In the genomic region with DNA sequence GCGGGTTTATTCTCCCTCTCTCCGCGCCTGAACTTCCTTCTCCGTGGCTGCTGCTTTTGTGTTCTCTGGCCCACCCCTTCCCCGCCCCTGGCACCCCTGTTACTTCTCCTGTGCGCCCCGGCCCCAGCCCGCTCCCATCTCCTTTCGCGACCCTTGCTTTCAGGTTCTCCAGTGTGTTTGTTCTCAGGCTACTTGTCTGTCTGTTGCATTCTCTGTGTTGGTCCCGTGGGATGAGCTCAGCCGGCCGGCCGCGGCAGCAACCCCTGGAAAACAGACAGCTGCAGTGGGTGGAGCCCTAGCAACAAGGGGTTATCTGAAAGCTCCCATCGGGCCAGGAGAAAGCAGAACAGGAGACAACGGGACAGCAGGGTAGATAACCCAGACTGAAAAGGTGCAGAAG, we compare ENCODE assay signal across 8 mouse cellular contexts. TPM values are rescaled to one million over a fixed set of nuclear protein-coding genes. Genes with fewer than 3 reads are reported as not detected.
DNase-seq lines count a peak whose midpoint lies in the region; ATAC-seq and TF ChIP-seq lines count a peak whose summit lies in the region.

No protein-coding gene starts in this region.

- no peak for DNase-seq in lung, adult 18-20 months
- no peak for DNase-seq in limb, embryonic 14.5 days (ENCODE audit: low spot score)
- DNase-seq in frontal cortex, postnatal 25 days (ENCODE audit: low spot score in 2 of 2): no peak
- no peak for DNase-seq in right cerebral cortex, postnatal 36 days (ENCODE audit: low spot score in 2 of 2)
- no peak for DNase-seq in spleen, postnatal 14 days (ENCODE audit: low spot score in 2 of 2)

- ATAC-seq in lung, embryonic 16.5 days (ENCODE audit: low read depth): no peak
- ATAC-seq in heart, embryonic 13.5 days (ENCODE audit: extremely low read depth, insufficient number of reproducible peaks, low FRiP score, low TSS enrichment): no peak
- no peak for ATAC-seq in limb, embryonic 14.5 days (ENCODE audit: low FRiP score, low read depth)
- ATAC-seq in frontal cortex, adult (ENCODE audit: low TSS enrichment): no peak

- peaks cover 47% of the 10 kb centered on the region for H3K27me3 ChIP-seq in lung, embryonic 16.5 days (ENCODE audit: control insufficient read depth, insufficient read depth, low read depth, low read length)
- peaks cover 91% of the 10 kb centered on the region for H3K27me3 ChIP-seq in heart, embryonic 13.5 days (replicated peaks)
- H3K27me3 ChIP-seq in limb, embryonic 14.5 days (ENCODE audit: control insufficient read depth, insufficient read depth, low read length): peaks cover 61% of the 10 kb centered on the region

- no peak overlapping the region for H3K9ac ChIP-seq in lung, embryonic 16.5 days (ENCODE audit: low read length)
- 0 out of 2 replicates have a peak overlapping the region, but pooled peaks have one; percentile 52 for H3K9ac ChIP-seq in heart, embryonic 13.5 days
- no peak overlapping the region for H3K9ac ChIP-seq in limb, embryonic 14.5 days (ENCODE audit: low read depth, low read length, severe bottlenecking)

- H3K36me3 ChIP-seq in lung, embryonic 16.5 days (ENCODE audit: control insufficient read depth, insufficient read depth, low read length): no peaks in the 10 kb centered on the region
- H3K36me3 ChIP-seq in heart, embryonic 13.5 days: no peaks in the 10 kb centered on the region
- H3K36me3 ChIP-seq in limb, embryonic 14.5 days (ENCODE audit: control insufficient read depth, insufficient read depth, low read length): no peaks in the 10 kb centered on the region

- H3K4me2 ChIP-seq in lung, embryonic 16.5 days (ENCODE audit: low read depth, low read length): peak overlapping the region; percentile 39
- peak overlapping the region; percentile 63 for H3K4me2 ChIP-seq in heart, embryonic 13.5 days
- H3K4me2 ChIP-seq in limb, embryonic 14.5 days (replicated peaks; ENCODE audit: low read depth, low read length, severe bottlenecking): peak overlapping the region; percentile 39

- under 1% methylated on average over 17 of the region's 17 CpGs for WGBS in lung, embryonic 16.5 days
- 2% methylated on average over 17 of the region's 17 CpGs for WGBS in heart, embryonic 13.5 days
- WGBS in limb, embryonic 14.5 days: 2% methylated on average over 17 of the region's 17 CpGs

- H3K4me1 ChIP-seq in lung, embryonic 16.5 days (replicated peaks; ENCODE audit: control insufficient read depth, insufficient read depth, low read length): peaks cover 3% of the 10 kb centered on the region; the same call in 1 of the 2 replicates
- H3K4me1 ChIP-seq in heart, embryonic 13.5 days: peaks cover 15% of the 10 kb centered on the region
- peaks cover 3% of the 10 kb centered on the region; the same call in 1 of the 2 replicates for H3K4me1 ChIP-seq in limb, embryonic 14.5 days (ENCODE audit: control insufficient read depth, insufficient read depth, low read length)

- no peak overlapping the region for H3K27ac ChIP-seq in lung, embryonic 16.5 days (ENCODE audit: low read length)
- no peak overlapping the region for H3K27ac ChIP-seq in heart, embryonic 13.5 days (replicated peaks)
- H3K27ac ChIP-seq in limb, embryonic 14.5 days (replicated peaks; ENCODE audit: low read depth, low read length): no peak overlapping the region

- peak overlapping the region; percentile 14; the same call in 1 of the 2 replicates for H3K4me3 ChIP-seq in lung, embryonic 16.5 days (ENCODE audit: low read length)
- H3K4me3 ChIP-seq in heart, embryonic 13.5 days: peak overlapping the region; percentile 42
- H3K4me3 ChIP-seq in limb, embryonic 14.5 days (replicated peaks; ENCODE audit: low read length): peak overlapping the region; percentile 24

- peaks cover 3% of the 10 kb centered on the region for H3K9me3 ChIP-seq in lung, embryonic 16.5 days (ENCODE audit: control insufficient read depth, low read length)
- H3K9me3 ChIP-seq in heart, embryonic 13.5 days: peaks cover 12% of the 10 kb centered on the region
- 0 out of 2 replicates have a peak, but pooled peaks cover 10% of the 10 kb centered on the region for H3K9me3 ChIP-seq in limb, embryonic 14.5 days (ENCODE audit: control insufficient read depth, low read length)

- TF ChIP-seq POLR2A in limb, embryonic 14.5 days (IDR thresholded peaks at IDR 0.05; ENCODE audit: borderline replicate concordance, extremely low read depth, insufficient read depth, insufficient read length): no peak

RNA-seq across cellular contexts. Expression of a gene that starts 21.4 kb away (rescaled TPM):
- polyA plus RNA-seq in lung, embryonic 16.5 days (2015; fragmentation: Nextera tagmentation; extraction: Ambion mirVana): not detected in 2 replicates
- not detected in 2 replicates for polyA plus RNA-seq in heart, embryonic 13.5 days (2015; fragmentation: Nextera tagmentation; extraction: Ambion mirVana)
- not detected in 2 replicates for polyA plus RNA-seq in limb, embryonic 14.5 days (2012; rRNA removed)
- not detected in 2 replicates for polyA plus RNA-seq in limb, embryonic 14.5 days (2014; fragmentation: Nextera tagmentation; extraction: Ambion mirVana)

RNA-seq across cellular contexts. Expression of a gene that starts 25.1 kb away (rescaled TPM):
- 4.3 TPM in 2 replicates for polyA plus RNA-seq in lung, embryonic 16.5 days (2015; fragmentation: Nextera tagmentation; extraction: Ambion mirVana)
- 1.5 TPM in 2 replicates for polyA plus RNA-seq in heart, embryonic 13.5 days (2015; fragmentation: Nextera tagmentation; extraction: Ambion mirVana)
- 2.7 and 3.3 TPM in 2 replicates for polyA plus RNA-seq in limb, embryonic 14.5 days (2012; rRNA removed)
- 0.94 and 1.2 TPM in 2 replicates for polyA plus RNA-seq in limb, embryonic 14.5 days (2014; fragmentation: Nextera tagmentation; extraction: Ambion mirVana)
